ENCODE assay signal across 18 mouse cellular contexts in genomic region chr11:45457597-45457996, GRCm38 (mm10).
"Had no signal": no experiment of that assay in that cellular context is flagged by ENCODE, and none has a peak within 500 bp of the region (broad histone marks: within the 10 kb centered on the region; RNA-seq: fewer than 3 reads in every experiment).

No protein-coding gene starts in this region.

- H3K27ac ChIP-seq: limb, embryonic 13.5 days; liver, embryonic 13.5 days; lung, embryonic 15.5 days; stomach, postnatal 0 days had no signal

- H3K9ac ChIP-seq: intestine, embryonic 15.5 days; limb, embryonic 13.5 days; liver, embryonic 13.5 days; lung, embryonic 15.5 days had no signal

- H3K9me3 ChIP-seq: intestine, embryonic 15.5 days; limb, embryonic 13.5 days; liver, embryonic 13.5 days; lung, embryonic 15.5 days had no signal

- H3K36me3 ChIP-seq: intestine, embryonic 15.5 days; limb, embryonic 13.5 days; liver, embryonic 13.5 days; lung, embryonic 15.5 days had no signal

- H3K27me3 ChIP-seq: intestine, embryonic 15.5 days; liver, embryonic 13.5 days; lung, embryonic 15.5 days; megakaryocyte, embryonic 14.5 days had no signal

- ATAC-seq: intestine, embryonic 15.5 days had no signal

- H3K4me1 ChIP-seq: liver, embryonic 13.5 days; megakaryocyte, embryonic 14.5 days had no signal

- DNase-seq: kidney, adult 9 months; kidney, postnatal 4 days; left cerebral cortex, postnatal 4 days; liver, embryonic 13.5 days; lung, postnatal 10 days; lung, postnatal 36 days; midbrain, embryonic 14.5 days; right cerebral cortex, postnatal 14 days; right cerebral cortex, postnatal 4 days; thymus, adult 2 months; thymus, postnatal 14 days; thymus, postnatal 4 days had no signal

- H3K4me3 ChIP-seq: intestine, embryonic 15.5 days; limb, embryonic 13.5 days; liver, embryonic 13.5 days; lung, embryonic 15.5 days; megakaryocyte, embryonic 14.5 days had no signal

- H3K4me2 ChIP-seq: intestine, embryonic 15.5 days; limb, embryonic 13.5 days; liver, embryonic 13.5 days; lung, embryonic 15.5 days; midbrain, embryonic 11.5 days had no signal
